Mouse (Mus musculus): ENCODE results near the gene Acot8.

GRCm38 (mm10) chr2:164765841-164766240 lies 38.8 kb downstream of the Acot8 start:
- TF ChIP-seq TAL1 (IDR thresholded peaks at IDR 0.05; ENCODE audit: low read length) = no peak
- no peak for TF ChIP-seq GATA1 (IDR thresholded peaks at IDR 0.05; ENCODE audit: low read length)

All from erythroblast, embryonic 14.5 days (primary cell).